Mouse (Mus musculus) heart, adult 11 months (tissue): ENCODE measurements around the gene Sv2b.
"Not testable (repeated sequence)": the region's sequence is repeated elsewhere in the genome, so short reads cannot be mapped to it uniquely, and the experiment has no call there.

Experiments
- DNase-seq: peaks from one replicate; pipeline ENCODE4 v3.0.0; 2022

Sv2b gene

GRCm38 (mm10) chr7:75308457-75309312 is at the start of gene Sv2b:
Gene Sv2b (minus strand): TSS chr7:75309262.
- no peak for DNase-seq

DNA sequence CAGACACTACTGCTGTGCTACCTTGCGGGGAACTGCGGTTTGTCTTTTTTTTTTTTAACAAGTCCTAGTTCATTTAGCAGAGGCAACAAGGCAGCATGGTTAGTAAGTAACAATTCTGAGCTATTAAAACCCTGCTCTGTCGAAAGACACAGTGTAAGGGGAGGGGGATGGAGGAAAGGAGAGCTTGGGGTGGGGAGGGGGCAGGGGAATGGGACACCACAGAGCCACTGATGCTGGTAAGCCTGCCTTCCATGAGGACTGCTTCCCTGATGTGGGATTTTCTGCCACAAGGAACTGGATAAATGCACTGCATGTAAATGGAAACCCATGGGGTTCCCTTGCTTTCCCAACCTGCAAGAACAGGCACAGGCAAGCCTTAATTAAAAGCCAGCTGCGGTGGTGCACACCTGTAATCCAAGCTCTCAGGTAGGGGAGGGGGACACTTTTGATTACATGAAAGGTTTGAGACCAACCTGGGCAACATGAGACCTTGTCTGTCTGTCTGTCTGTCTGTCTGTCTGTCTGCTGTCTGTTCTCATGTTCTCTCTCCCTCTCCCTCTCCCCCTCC is 49.3 kb upstream of the Sv2b start:
- no peak for DNase-seq

- no peak for DNase-seq
Observed at GRCm38 (mm10) chr7:75355521-75355920, 46.5 kb upstream of the Sv2b start.

- DNase-seq, result no peak
Observed at GRCm38 (mm10) chr7:75352777-75353374, 43.8 kb upstream of the Sv2b start.

DNA sequence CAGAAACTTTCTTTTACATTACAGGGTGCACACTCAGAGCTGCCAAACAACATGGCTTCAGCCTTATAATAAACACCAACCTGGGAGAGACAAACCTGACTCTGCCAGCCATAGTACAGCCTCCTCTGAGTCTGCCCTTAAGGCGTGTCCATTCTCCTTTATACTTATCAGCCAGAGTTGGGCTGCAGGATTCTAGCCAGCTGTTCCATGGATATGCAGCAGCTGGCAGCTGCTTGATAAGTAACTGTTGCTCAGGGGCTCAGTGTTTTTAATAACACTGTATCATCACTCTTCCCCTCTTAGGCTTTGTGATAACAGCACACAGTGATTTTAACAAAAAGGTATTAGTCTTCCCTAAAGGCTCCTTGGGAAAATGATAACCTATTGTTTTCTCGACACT is 41.1 kb upstream of the Sv2b start:
- no peak for DNase-seq

DNA sequence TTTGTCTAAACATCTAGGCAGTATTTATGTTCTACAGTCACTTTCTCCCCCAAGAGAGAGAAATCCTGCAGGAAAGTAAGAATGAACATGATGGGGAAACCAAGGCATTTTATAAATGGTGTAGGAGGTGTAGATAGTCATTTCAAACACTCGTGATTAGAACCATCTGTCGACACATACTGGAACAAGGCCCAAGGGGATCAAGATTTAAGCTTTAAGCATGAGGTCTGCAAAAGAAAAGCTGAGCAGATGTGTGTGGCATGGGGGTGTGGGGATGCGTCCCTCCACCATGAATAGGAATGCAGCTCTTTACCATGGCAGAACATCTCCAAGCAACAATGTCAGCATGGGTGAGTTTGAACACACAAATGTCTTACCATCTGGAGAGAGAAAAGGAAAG is 23.2 kb upstream of the Sv2b start:
- no peak for DNase-seq

DNA sequence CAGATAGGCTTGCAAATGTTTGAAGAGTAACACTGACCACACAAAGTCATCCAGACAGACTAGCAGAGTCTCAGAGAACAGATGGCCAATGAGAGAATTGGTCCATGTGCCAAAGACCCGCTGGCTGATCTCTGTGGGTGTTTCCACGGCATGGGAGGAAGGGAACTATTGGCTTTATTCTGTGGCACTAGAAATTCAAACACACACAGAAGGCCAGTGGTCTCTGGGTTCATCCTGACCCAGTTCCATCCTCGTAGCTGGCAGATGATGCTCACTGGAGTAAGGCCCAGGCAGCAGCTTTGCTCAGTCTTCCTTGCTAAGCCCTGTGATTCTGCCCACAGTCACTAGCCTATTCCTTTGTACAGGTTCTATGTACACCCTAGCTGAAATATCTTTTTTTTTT is 20.7 kb upstream of the Sv2b start:
- no peak for DNase-seq

GRCm38 (mm10) chr7:75328721-75329362 is 19.8 kb upstream of the Sv2b start:
- DNase-seq, result no peak

GRCm38 (mm10) chr7:75325273-75325672 is 16.2 kb upstream of the Sv2b start:
- no peak for DNase-seq

GRCm38 (mm10) chr7:75322742-75323141 is 13.7 kb upstream of the Sv2b start:
- not testable (repeated sequence) for DNase-seq

GRCm38 (mm10) chr7:75320009-75320408 is 10.9 kb upstream of the Sv2b start:
- no peak for DNase-seq

DNA sequence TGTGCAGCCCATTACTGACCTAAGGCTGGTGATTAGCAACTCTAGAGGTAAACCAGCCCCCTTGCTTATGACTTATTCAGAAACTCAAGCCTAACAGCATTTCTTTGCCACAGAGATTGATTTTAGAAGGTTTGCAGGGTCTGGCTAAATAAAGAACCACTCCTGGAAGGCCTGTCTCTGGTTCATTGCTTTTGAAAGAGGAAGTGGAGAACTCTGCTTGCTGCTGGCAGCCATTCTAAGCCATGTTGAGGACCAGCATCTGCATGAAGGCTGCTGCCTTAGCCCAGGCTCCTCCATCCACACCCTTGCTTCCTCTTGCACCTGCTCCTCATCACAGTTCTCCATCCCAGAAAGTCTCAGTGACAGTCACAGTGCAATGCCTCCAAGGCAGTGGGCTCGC is 9.3 kb upstream of the Sv2b start:
- no peak for DNase-seq

GRCm38 (mm10) chr7:75314873-75315272 is 5.8 kb upstream of the Sv2b start:
- no peak for DNase-seq

DNA sequence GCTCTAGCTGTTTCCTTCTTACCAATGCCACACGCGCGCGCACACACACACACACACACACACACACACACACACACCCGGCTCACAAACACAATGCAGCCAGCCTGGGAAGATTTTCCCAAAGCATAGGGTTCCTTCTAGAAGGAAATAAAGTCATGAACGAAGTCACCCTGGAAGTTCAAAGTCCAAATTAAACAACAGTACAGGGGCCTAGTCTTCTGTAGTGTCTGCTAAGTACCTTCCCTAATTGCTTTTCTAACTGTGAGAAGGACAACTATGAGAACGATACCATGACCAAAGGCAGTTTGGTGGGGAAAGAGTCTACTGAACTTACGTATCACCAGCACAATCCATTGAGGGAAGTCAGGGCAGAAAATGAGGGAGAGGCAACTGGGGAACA is 508 bp upstream of the Sv2b start:
- DNase-seq, result no peak

GRCm38 (mm10) chr7:75308140-75308456 is 964 bp downstream of the Sv2b start:
- no peak for DNase-seq

- DNase-seq, result no peak
Observed at GRCm38 (mm10) chr7:75307570-75308087, 1.4 kb downstream of the Sv2b start.

GRCm38 (mm10) chr7:75305901-75306465 is 3.1 kb downstream of the Sv2b start:
- DNase-seq, result no peak

DNA sequence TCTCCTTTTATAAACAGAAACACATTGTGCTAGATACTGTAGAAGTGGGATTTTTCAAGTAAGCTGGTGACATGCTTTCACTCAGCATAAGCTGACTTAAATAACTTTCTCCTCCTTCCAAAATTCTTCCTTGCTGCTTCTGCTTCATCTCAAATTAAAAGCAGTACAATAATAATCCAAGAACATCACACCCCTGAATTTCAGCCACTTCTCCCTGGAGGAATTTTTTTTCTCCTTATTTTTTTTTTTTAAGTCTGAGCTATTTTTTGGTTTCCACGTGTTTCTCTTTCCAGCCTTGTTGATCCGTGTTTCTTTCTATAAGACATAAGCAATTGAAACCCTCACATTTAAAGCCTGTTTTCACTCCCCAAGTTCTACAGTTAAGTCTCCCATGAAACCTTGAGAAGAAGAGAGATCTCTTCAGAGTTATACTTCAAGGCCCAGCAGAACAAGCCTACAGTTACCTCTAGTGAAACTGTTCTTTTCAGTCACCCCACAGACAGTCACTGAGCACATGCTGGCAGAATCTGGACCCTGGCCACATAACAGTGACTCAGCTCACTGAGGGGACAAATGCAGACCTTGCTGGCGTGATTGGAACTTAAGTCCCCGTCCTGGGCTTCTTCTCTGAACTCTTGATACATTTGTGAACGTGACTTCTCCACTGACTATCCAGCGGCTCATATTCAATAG is 6.4 kb downstream of the Sv2b start:
- DNase-seq, result no peak

- peak; percentile 79 for DNase-seq
Observed at GRCm38 (mm10) chr7:75299245-75299644, 9.8 kb downstream of the Sv2b start.

DNA sequence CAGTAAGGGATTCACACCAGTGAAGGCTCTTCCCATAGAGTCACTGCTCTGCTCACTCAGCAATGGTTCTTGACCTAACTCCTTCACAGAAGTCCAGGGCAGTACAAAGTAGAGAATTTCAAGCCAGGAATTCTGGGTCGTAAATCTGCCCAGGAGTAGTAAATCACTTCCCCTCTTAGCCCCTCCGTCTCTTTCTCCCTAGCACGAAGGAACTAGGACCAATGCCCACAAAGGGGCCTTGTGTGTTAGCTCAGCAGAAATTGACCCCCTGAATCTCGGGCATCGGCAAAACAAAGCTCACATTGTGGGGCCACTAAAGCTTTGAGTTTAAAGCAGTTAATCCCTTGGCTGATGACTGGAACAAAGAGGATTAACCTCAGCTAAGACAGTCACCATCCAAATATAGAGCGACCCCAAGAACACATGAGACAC is 12.4 kb downstream of the Sv2b start:
- DNase-seq, result no peak

DNA sequence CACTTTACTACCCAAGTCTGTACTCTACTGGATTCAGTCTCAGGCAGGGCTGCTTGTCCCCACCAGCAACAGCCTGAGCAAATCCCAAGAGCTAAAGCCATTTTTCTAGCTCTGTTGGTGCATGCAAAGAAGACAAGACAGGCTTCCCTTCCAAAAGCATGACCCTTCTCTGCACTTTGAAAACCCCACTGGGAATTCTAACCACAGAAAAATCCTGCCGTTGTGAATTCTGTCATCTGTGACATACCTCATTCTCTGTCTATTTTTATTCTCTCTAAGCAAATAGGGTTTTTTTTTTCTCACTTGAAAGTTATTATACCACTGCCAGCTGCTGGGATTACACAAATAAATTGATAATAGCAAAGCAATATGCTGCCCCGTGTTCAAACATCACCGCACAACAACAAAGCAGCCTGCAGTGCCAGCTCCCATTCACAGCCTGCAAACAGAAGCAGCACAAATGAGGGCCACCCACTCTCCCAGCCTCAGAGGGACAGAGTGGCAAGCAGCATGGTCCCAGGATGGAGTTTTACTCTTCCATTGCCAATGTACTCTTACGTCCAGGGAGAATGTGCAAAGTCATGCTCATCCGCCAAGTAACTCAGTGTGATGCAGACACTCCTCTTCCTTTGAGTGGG is 13.7 kb downstream of the Sv2b start:
- peak; percentile 82 for DNase-seq

DNA sequence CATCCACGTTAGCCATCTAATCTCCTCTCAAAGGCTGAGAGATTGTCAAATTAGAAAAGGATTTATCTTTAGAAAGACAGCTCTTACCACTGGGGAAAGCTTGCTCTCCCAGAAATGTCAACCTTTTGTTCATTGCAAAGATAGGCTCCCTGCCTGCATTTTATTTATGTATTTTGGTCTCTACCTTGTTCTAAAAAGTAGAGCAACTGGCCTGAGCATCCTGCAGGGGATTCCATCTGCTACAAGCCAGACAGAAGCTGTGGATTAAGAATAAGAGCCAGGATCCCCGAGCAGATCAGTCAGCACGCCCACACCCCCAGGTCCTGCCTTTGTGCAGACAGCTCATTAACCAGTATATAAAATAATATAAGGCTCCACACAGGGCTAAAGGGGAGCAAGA is 16.8 kb downstream of the Sv2b start:
- peak; percentile 56 for DNase-seq
